Mouse (Mus musculus) cerebellum, adult 2 months (tissue): ENCODE measurements around the gene Olfr101. TPM values are rescaled to one million over a fixed set of nuclear protein-coding genes. Genes with fewer than 3 reads are reported as not detected.
A peak's percentile ranks its signal among the peaks of the same experiment; 100 is the strongest.

ENCODE experiments used
- DNase-seq, 2 experiments: peaks; one replicate each; pipeline ENCODE4 v3.0.0; 2021
- H3K27ac ChIP-seq: fragments of 200-500 bp; 2 replicates; pipeline ENCODE4 v1.5.1; 2012; ENCODE audit warnings: low read length, control low read depth, inconsistent platforms; ENCODE audit not compliant: insufficient read depth
- H3K27me3 ChIP-seq: fragments of 200-500 bp; 2 replicates; pipeline ENCODE4 v1.6.1; 2012; ENCODE audit warnings: inconsistent platforms, mild to moderate bottlenecking, low read length, moderate library complexity; ENCODE audit not compliant: control insufficient read depth, insufficient read depth
- H3K4me1 ChIP-seq: fragments of 200-500 bp; 2 replicates; pipeline ENCODE4 v1.6.1; 2011; ENCODE audit warnings: low read length; ENCODE audit not compliant: control insufficient read depth, insufficient read depth
- H3K4me3 ChIP-seq: fragments of 200-500 bp; replicated peaks from 2 replicates; pipeline ENCODE3; 2011; ENCODE audit warnings: mild to moderate bottlenecking, low read depth, low read length, control low read depth; ENCODE audit not compliant: insufficient read depth
- CTCF ChIP-seq: fragments of 200-500 bp; IDR thresholded peaks from 2 replicates; pipeline ENCODE4 v1.5.1; 2011; ENCODE audit warnings: low read depth, mild to moderate bottlenecking, control low read depth, low read length, moderate library complexity, borderline replicate concordance; ENCODE audit not compliant: insufficient read depth
- POLR2A ChIP-seq: fragments of 200-500 bp; IDR thresholded peaks from 2 replicates; pipeline ENCODE4 v1.6.1; 2011; ENCODE audit warnings: low read length, control low read depth, borderline replicate concordance; ENCODE audit not compliant: insufficient read depth
- WGBS: fragments of 180-500 bp; shearing (Covaris S2); methylation state at CpG from one replicate; pipeline ENCODE4 v1.1.7; 2018; 5-methylcytosine and 5-hydroxymethylcytosine counted together
- polyA plus RNA-seq: library from polyadenylated mRNA; depleted of rRNA; stranded (reverse); fragments of >200 nt; gene quantifications from 2 replicates; pipeline ENCODE4 v1.2.3, GENCODE M21; 2012; rRNA removed

Olfr101 gene
- polyA plus RNA-seq, 1 experiment = not detected

GRCm38 (mm10) chr17:37275626-37276248 lies 28.4 kb downstream of the Olfr101 start:
- Histone ChIP-seq H3K4me1 (no peaks in the 10 kb centered on the region), H3K4me3 (no peak overlapping the region), H3K27ac (no peak overlapping the region), H3K27me3 (no peaks in the 10 kb centered on the region)
- DNase-seq = no peak
- WGBS = 88% methylated on average over 2 of the region's 2 CpGs
- TF ChIP-seq POLR2A = no peak
- TF ChIP-seq CTCF = no peak

- H3K27ac ChIP-seq = no peak overlapping the region
- no peaks in the 10 kb centered on the region for H3K27me3 ChIP-seq
- TF ChIP-seq POLR2A = no peak
- TF ChIP-seq CTCF = no peak
- H3K4me1 ChIP-seq = no peaks in the 10 kb centered on the region
- 65% methylated on average over 8 of the region's 8 CpGs for WGBS
- no peak for DNase-seq
- H3K4me3 ChIP-seq = peak overlapping the region; percentile 67
Measured at GRCm38 (mm10) chr17:37270702-37271092, 33.4 kb downstream of the Olfr101 start.

GRCm38 (mm10) chr17:37270058-37270701 lies 33.9 kb downstream of the Olfr101 start, which contains the start of gene H2-M3:
Gene H2-M3 (plus strand): TSS chr17:37270220.
- peak; percentile 58 to 70 for DNase-seq
- H3K4me1 ChIP-seq = no peaks in the 10 kb centered on the region
- H3K27ac ChIP-seq = no peak within 1 kb of the TSS
- no peaks in the 10 kb centered on the region for H3K27me3 ChIP-seq
- peak within 1 kb of the TSS; percentile 67 for H3K4me3 ChIP-seq
- 1% methylated on average over 26 of the region's 26 CpGs for WGBS
- TF ChIP-seq POLR2A (no peak), CTCF (no peak)

GRCm38 (mm10) chr17:37263626-37264025 lies 40.5 kb downstream of the Olfr101 start, which contains the start of gene Olfr98:
Gene Olfr98 (minus strand): TSS chr17:37263749.
- Histone ChIP-seq H3K4me1 (no peaks in the 10 kb centered on the region), H3K4me3 (no peak within 1 kb of the TSS), H3K27ac (no peak within 1 kb of the TSS), H3K27me3 (no peaks in the 10 kb centered on the region)
- TF ChIP-seq POLR2A (no peak), CTCF (no peak)
- no peak for DNase-seq
- WGBS = 5% methylated on average over 1 of the region's 1 CpGs

GRCm38 (mm10) chr17:37250544-37250943 lies 53.6 kb downstream of the Olfr101 start:
- DNase-seq = no peak
- no peak overlapping the region for H3K4me3 ChIP-seq
- H3K27ac ChIP-seq = no peak overlapping the region
- no peaks in the 10 kb centered on the region for H3K4me1 ChIP-seq
- H3K27me3 ChIP-seq = no peaks in the 10 kb centered on the region
- WGBS = 14% methylated on average over 1 of the region's 1 CpGs
- peak; percentile 28; the same call in 1 of the 2 replicates for TF ChIP-seq CTCF
- no peak for TF ChIP-seq POLR2A

- H3K27ac ChIP-seq = no peak overlapping the region
- H3K4me3 ChIP-seq = no peak overlapping the region
- TF ChIP-seq CTCF (no peak), POLR2A (no peak)
- DNase-seq = no peak
- no peaks in the 10 kb centered on the region for H3K27me3 ChIP-seq
- no peaks in the 10 kb centered on the region for H3K4me1 ChIP-seq
Measured at GRCm38 (mm10) chr17:37249460-37249859, 54.7 kb downstream of the Olfr101 start.

Other genes starting within 250 kb of the Olfr101 start
- not detected in 2 replicates for gene Olfr90, start 215.8 kb downstream of the Olfr101 start, polyA plus RNA-seq
- not detected in 2 replicates for gene Olfr91, start 206.0 kb downstream of the Olfr101 start, polyA plus RNA-seq
- gene Olfr92, start 184.2 kb downstream of the Olfr101 start, polyA plus RNA-seq = not detected in 2 replicates
- not detected in 2 replicates for gene Olfr93, start 142.8 kb downstream of the Olfr101 start, polyA plus RNA-seq
- gene Ubd, start 110.4 kb downstream of the Olfr101 start, polyA plus RNA-seq = not detected in 2 replicates
- not detected in 2 replicates for gene Olfr94, start 103.3 kb downstream of the Olfr101 start, polyA plus RNA-seq
- 0.03 TPM in 1 of 2 replicates, not detected in the other for gene Olfr95, start 91.2 kb downstream of the Olfr101 start, polyA plus RNA-seq
- not detected in 2 replicates for gene Olfr96, start 84.2 kb downstream of the Olfr101 start, polyA plus RNA-seq
- not detected in 2 replicates for gene Olfr97, start 67.0 kb downstream of the Olfr101 start, polyA plus RNA-seq
- gene Olfr98, start 40.6 kb downstream of the Olfr101 start, polyA plus RNA-seq = not detected in 2 replicates
- gene H2-M3, start 34.1 kb downstream of the Olfr101 start, polyA plus RNA-seq = 2.9 and 3.0 TPM in 2 replicates
- not detected in 2 replicates for gene Olfr99, start 20.9 kb downstream of the Olfr101 start, polyA plus RNA-seq
- gene Olfr102, start 12.7 kb upstream of the Olfr101 start, polyA plus RNA-seq = not detected in 2 replicates
- not detected in 2 replicates for gene Olfr103, start 35.4 kb upstream of the Olfr101 start, polyA plus RNA-seq
- not detected in 2 replicates for gene Olfr104-ps, start 55.3 kb upstream of the Olfr101 start, polyA plus RNA-seq
- gene Olfr105-ps, start 74.7 kb upstream of the Olfr101 start, polyA plus RNA-seq = not detected in 2 replicates
- gene Olfr106-ps, start 86.1 kb upstream of the Olfr101 start, polyA plus RNA-seq = not detected in 2 replicates
- gene Olfr107, start 94.9 kb upstream of the Olfr101 start, polyA plus RNA-seq = not detected in 2 replicates
- not detected in 2 replicates for gene Olfr108, start 141.2 kb upstream of the Olfr101 start, polyA plus RNA-seq
- not detected in 2 replicates for gene Olfr109, start 154.6 kb upstream of the Olfr101 start, polyA plus RNA-seq
- not detected in 2 replicates for gene H2-M2, start 179.2 kb upstream of the Olfr101 start, polyA plus RNA-seq
- gene Olfr110, start 188.2 kb upstream of the Olfr101 start, polyA plus RNA-seq = not detected in 2 replicates
- 0.10 TPM in 1 of 2 replicates, not detected in the other for gene Olfr111, start 203.7 kb upstream of the Olfr101 start, polyA plus RNA-seq